20 mouse cellular contexts compared by ENCODE assay signal in the genomic region with DNA sequence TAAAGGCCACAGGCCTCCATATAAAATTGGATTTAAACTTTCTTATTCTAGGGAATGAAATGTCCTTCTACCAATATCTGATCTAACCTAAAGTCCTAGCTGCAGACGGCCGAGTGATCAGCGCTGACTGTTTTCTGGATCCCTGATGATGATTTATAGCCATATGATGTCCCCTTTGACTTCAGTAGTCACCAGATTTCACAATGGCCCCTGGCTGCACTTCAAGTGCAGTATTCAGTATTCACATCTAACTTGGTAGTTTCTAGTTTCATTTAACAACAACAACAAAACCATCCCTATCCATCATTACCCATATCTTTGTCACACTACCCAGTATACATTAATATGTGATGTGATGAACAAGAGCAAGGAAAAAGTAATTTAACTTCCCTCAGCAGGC. TPM values are rescaled to one million over a fixed set of nuclear protein-coding genes. Genes with fewer than 3 reads are reported as not detected.
"Had no signal": no experiment of that assay in that cellular context is flagged by ENCODE, and none has a peak within 500 bp of the region (broad histone marks: within the 10 kb centered on the region; RNA-seq: fewer than 3 reads in every experiment).

No protein-coding gene starts in this region.

- H3K4me3 ChIP-seq: kidney, embryonic 15.5 days; left cerebral cortex, adult 2 months; liver, embryonic 13.5 days; midbrain, embryonic 12.5 days; midbrain, embryonic 15.5 days; neural tube, embryonic 12.5 days; neural tube, embryonic 15.5 days; stomach, embryonic 15.5 days had no signal

- DNase-seq: kidney, postnatal 10 days; kidney, postnatal 36 days; layer of hippocampus, postnatal 36 days; liver, embryonic 13.5 days; lung, adult 2 months; lung, postnatal 14 days; lung, postnatal 4 days; right cerebral cortex, postnatal 25 days; spleen, adult 18-20 months; thymus, adult 18-20 months; thymus, postnatal 36 days had no signal

- H3K9me3 ChIP-seq: kidney, embryonic 15.5 days; liver, embryonic 13.5 days; midbrain, embryonic 12.5 days; midbrain, embryonic 15.5 days; neural tube, embryonic 12.5 days; neural tube, embryonic 15.5 days; stomach, embryonic 15.5 days had no signal

- ATAC-seq: midbrain, embryonic 15.5 days had no signal

- H3K9ac ChIP-seq: kidney, embryonic 15.5 days; liver, embryonic 13.5 days; midbrain, embryonic 12.5 days; midbrain, embryonic 15.5 days; neural tube, embryonic 12.5 days; neural tube, embryonic 15.5 days; stomach, embryonic 15.5 days had no signal

- H3K4me2 ChIP-seq: kidney, embryonic 15.5 days; liver, embryonic 13.5 days; midbrain, embryonic 12.5 days; midbrain, embryonic 15.5 days; neural tube, embryonic 12.5 days; neural tube, embryonic 15.5 days; stomach, embryonic 15.5 days had no signal

- H3K36me3 ChIP-seq: neural tube, embryonic 12.5 days; neural tube, embryonic 15.5 days; stomach, embryonic 15.5 days had no signal

- H3K4me1 ChIP-seq: kidney, embryonic 15.5 days; liver, embryonic 13.5 days; midbrain, embryonic 12.5 days; midbrain, embryonic 15.5 days; neural tube, embryonic 12.5 days; neural tube, embryonic 15.5 days; stomach, embryonic 15.5 days had no signal

- H3K27ac ChIP-seq: kidney, embryonic 15.5 days; left cerebral cortex, adult 2 months; liver, embryonic 13.5 days; midbrain, embryonic 12.5 days; midbrain, embryonic 15.5 days; neural tube, embryonic 12.5 days; neural tube, embryonic 15.5 days; stomach, embryonic 15.5 days had no signal

- H3K27me3 ChIP-seq: liver, embryonic 13.5 days; midbrain, embryonic 12.5 days; midbrain, embryonic 15.5 days; neural tube, embryonic 12.5 days; neural tube, embryonic 15.5 days; stomach, embryonic 15.5 days had no signal

RNA-seq across cellular contexts. Expression of gene Map7d2, which starts 49.9 kb away (rescaled TPM):
- total RNA-seq: liver, adult 2 months had no signal
- polyA plus RNA-seq: liver, adult 2 months; liver, embryonic 16.5 days had no signal
